Mouse (Mus musculus): ENCODE measurements at regions not wholly inside any gene's neighbourhood (a gene's known extent, or its start where the extent isn't known, plus 50 kb on each side); places are given as distances from the start of the nearest gene placed in this dataset.

GRCm38 (mm10) chr15:40480386-40480785 is 346.2 kb downstream of the 9330182O14Rik start:
- no peak for TF ChIP-seq TCF12 (IDR thresholded peaks at IDR 0.05; ENCODE audit: insufficient read depth, poor library complexity, severe bottlenecking)
- TF ChIP-seq MAX (IDR thresholded peaks at IDR 0.05; ENCODE audit: low read depth): no peak
- no peak for TF ChIP-seq SRF (IDR thresholded peaks at IDR 0.05; ENCODE audit: control insufficient read depth, insufficient read length, low read depth)
- no peak for TF ChIP-seq POLR2AphosphoS2 (IDR thresholded peaks at IDR 0.05; ENCODE audit: insufficient read length, low read depth)
- TF ChIP-seq POLR2A (IDR thresholded peaks at IDR 0.05; ENCODE audit: insufficient read length, low read depth): no peak
- TF ChIP-seq TCF3 (IDR thresholded peaks at IDR 0.05; ENCODE audit: insufficient read length, low read depth): no peak
- no peak for TF ChIP-seq REST (IDR thresholded peaks at IDR 0.05; ENCODE audit: insufficient read depth, insufficient read length)
- no peak for TF ChIP-seq MYOG (IDR thresholded peaks at IDR 0.05; ENCODE audit: control insufficient read depth in 1 of 3, insufficient read depth in 1 of 3, insufficient read length in 2 of 3, low read depth in 2 of 3)
- TF ChIP-seq E2F4 (IDR thresholded peaks at IDR 0.05; ENCODE audit: insufficient read depth): no peak
- TF ChIP-seq CEBPB (IDR thresholded peaks at IDR 0.05; ENCODE audit: insufficient read depth, poor library complexity, severe bottlenecking): no peak
- TF ChIP-seq MYOD1 (IDR thresholded peaks at IDR 0.05; ENCODE audit: control insufficient read depth in 1 of 3, insufficient read length in 2 of 3, low read depth in 2 of 3): no peak
- no peak for TF ChIP-seq USF1 (IDR thresholded peaks at IDR 0.05; ENCODE audit: low read depth)
- no peaks in the 10 kb centered on the region for H3K36me3 ChIP-seq (ENCODE audit: control insufficient read depth, insufficient read depth)
- H3K4me3 ChIP-seq: no peak overlapping the region
- no peaks in the 10 kb centered on the region for H3K79me2 ChIP-seq (ENCODE audit: control insufficient read depth, insufficient read depth)
- no peaks in the 10 kb centered on the region for H3K27me3 ChIP-seq (ENCODE audit: control insufficient read depth, insufficient read depth, insufficient read length)
- no peak overlapping the region for H3K4me2 ChIP-seq (ENCODE audit: low read depth)
- H3ac ChIP-seq (ENCODE audit: control insufficient read depth, insufficient read length): no peak overlapping the region

DNA sequence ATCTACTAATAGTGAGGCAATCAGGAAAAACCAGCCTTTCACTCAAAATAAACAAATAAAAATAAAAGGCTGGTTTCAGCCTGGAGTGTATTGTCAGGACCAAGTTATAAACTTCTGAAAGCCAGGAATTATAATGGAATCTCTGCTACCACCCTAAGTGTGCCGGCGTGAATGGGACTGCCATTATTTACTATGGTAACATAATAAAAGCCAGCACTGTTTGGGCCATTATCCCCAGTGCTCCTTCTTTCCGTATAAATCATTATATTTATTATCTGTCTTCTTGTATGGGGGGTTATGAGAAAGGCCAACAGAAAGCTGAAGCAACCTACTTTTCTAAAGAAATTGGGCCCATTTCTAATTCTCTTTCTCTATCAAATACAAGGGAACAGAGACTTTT is 347.1 kb downstream of the 9330182O14Rik start:
- Histone ChIP-seq H3K4me2 (ENCODE audit: low read depth) (no peak overlapping the region), H3K36me3 (ENCODE audit: control insufficient read depth, insufficient read depth) (no peaks in the 10 kb centered on the region), H3K79me2 (ENCODE audit: control insufficient read depth, insufficient read depth) (no peaks in the 10 kb centered on the region), H3K4me3 (no peak overlapping the region), H3K27me3 (ENCODE audit: control insufficient read depth, insufficient read depth, insufficient read length) (no peaks in the 10 kb centered on the region), H3ac (ENCODE audit: control insufficient read depth, insufficient read length) (no peak overlapping the region)
- no peak for TF ChIP-seq TCF3 (IDR thresholded peaks at IDR 0.05; ENCODE audit: insufficient read length, low read depth)
- TF ChIP-seq MYOG (IDR thresholded peaks at IDR 0.05; ENCODE audit: control insufficient read depth in 1 of 3, insufficient read depth in 1 of 3, insufficient read length in 2 of 3, low read depth in 2 of 3): no peak

DNA sequence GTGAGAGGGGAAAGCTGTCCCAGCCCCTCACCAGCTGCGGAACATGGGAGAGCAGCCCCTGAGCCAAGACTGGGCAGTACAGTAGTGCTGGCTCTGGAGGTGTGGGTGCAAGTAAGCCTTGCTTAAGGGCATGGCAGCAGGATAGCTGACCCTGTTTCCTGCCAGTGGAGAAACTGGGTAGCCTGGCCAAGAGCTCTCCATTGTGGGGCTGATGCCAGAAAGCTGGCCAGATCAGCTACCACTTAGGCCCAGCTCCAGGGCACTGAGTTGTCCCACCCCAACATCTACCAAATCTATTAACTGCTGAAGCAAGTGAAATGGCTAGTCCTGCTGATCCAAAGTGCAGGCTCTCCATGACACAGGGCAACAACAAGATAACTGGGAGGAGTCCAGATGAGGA is 351.8 kb downstream of the 9330182O14Rik start:
- Histone ChIP-seq H3K36me3 (ENCODE audit: control insufficient read depth, insufficient read depth) (no peaks in the 10 kb centered on the region), H3ac (ENCODE audit: control insufficient read depth, insufficient read length) (no peak overlapping the region), H3K4me2 (ENCODE audit: low read depth) (no peak overlapping the region), H3K79me2 (ENCODE audit: control insufficient read depth, insufficient read depth) (no peaks in the 10 kb centered on the region), H3K4me3 (no peak overlapping the region), H3K27me3 (ENCODE audit: control insufficient read depth, insufficient read depth, insufficient read length) (no peaks in the 10 kb centered on the region)
- TF ChIP-seq POLR2A (IDR thresholded peaks at IDR 0.05; ENCODE audit: insufficient read length, low read depth) (no peak), REST (IDR thresholded peaks at IDR 0.05; ENCODE audit: insufficient read depth, insufficient read length) (no peak), MYOD1 (IDR thresholded peaks at IDR 0.05; ENCODE audit: control insufficient read depth in 1 of 3, insufficient read length in 2 of 3, low read depth in 2 of 3) (no peak), TCF3 (IDR thresholded peaks at IDR 0.05; ENCODE audit: insufficient read length, low read depth) (no peak), USF1 (IDR thresholded peaks at IDR 0.05; ENCODE audit: low read depth) (no peak), CEBPB (IDR thresholded peaks at IDR 0.05; ENCODE audit: insufficient read depth, poor library complexity, severe bottlenecking) (no peak), MYOG (IDR thresholded peaks at IDR 0.05; ENCODE audit: control insufficient read depth in 1 of 3, insufficient read depth in 1 of 3, insufficient read length in 2 of 3, low read depth in 2 of 3) (no peak), MAX (IDR thresholded peaks at IDR 0.05; ENCODE audit: low read depth) (no peak), POLR2AphosphoS2 (IDR thresholded peaks at IDR 0.05; ENCODE audit: insufficient read length, low read depth) (no peak), TCF12 (IDR thresholded peaks at IDR 0.05; ENCODE audit: insufficient read depth, poor library complexity, severe bottlenecking) (no peak), E2F4 (IDR thresholded peaks at IDR 0.05; ENCODE audit: insufficient read depth) (no peak), SRF (IDR thresholded peaks at IDR 0.05; ENCODE audit: control insufficient read depth, insufficient read length, low read depth) (no peak)

DNA sequence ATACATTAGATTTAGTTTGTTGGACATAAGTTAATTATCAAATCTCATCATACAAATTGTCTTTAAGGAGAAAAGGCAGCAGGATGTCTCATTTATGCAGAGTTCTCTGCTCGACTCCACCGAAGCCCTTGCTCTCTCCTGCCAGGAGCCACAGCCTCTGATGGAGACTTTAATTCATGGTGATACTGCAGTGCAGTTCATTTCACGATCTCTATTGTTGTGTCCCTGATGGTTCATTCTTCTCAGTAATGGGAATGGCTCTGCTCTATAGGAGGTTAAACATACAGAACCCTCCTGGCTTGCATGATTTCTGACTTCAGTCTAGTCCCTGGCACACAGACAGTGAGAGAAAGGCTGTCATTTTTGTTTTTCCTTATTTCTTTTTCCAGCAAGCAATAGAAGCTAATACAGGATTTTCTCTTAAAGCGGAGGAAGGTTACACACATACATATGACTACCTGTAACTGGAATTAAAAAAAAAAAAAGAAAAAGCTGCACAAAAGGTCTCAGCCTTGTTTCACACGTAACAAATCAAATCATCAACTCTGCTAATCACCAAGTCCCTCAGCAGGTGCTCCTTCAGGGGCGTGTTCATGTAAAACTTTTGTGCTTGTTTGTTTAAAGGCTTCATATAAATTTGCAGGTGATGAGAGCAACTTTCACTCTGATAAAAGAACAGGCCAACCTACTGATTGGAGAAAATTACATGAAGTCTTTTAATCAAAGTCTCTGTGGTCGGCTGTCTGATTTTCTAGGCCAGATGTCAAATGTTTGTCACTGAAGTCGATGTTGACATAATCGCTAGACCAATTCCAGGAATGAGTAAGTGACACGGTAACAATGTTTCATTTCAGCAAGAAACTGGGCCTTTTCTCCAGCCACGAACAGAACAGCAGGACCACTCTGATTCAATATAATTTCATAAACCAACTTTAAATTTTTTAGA is 367.3 kb downstream of the 9330182O14Rik start:
- Histone ChIP-seq H3K36me3 (ENCODE audit: control insufficient read depth, insufficient read depth) (no peaks in the 10 kb centered on the region), H3ac (ENCODE audit: control insufficient read depth, insufficient read length) (no peak overlapping the region), H3K4me3 (no peak overlapping the region), H3K79me2 (ENCODE audit: control insufficient read depth, insufficient read depth) (no peaks in the 10 kb centered on the region), H3K27me3 (ENCODE audit: control insufficient read depth, insufficient read depth, insufficient read length) (no peaks in the 10 kb centered on the region), H3K4me2 (ENCODE audit: low read depth) (no peak overlapping the region)
- TF ChIP-seq USF1 (IDR thresholded peaks at IDR 0.05; ENCODE audit: low read depth): no peak
- no peak for TF ChIP-seq MYOD1 (IDR thresholded peaks at IDR 0.05; ENCODE audit: control insufficient read depth in 1 of 3, insufficient read length in 2 of 3, low read depth in 2 of 3)
- no peak for TF ChIP-seq TCF12 (IDR thresholded peaks at IDR 0.05; ENCODE audit: insufficient read depth, poor library complexity, severe bottlenecking)
- TF ChIP-seq TCF3 (IDR thresholded peaks at IDR 0.05; ENCODE audit: insufficient read length, low read depth): no peak
- no peak for TF ChIP-seq CEBPB (IDR thresholded peaks at IDR 0.05; ENCODE audit: insufficient read depth, poor library complexity, severe bottlenecking)

- Histone ChIP-seq H3K79me2 (ENCODE audit: control insufficient read depth, insufficient read depth) (no peaks in the 10 kb centered on the region), H3K27me3 (ENCODE audit: control insufficient read depth, insufficient read depth, insufficient read length) (no peaks in the 10 kb centered on the region), H3K4me2 (ENCODE audit: low read depth) (no peak overlapping the region), H3K36me3 (ENCODE audit: control insufficient read depth, insufficient read depth) (no peaks in the 10 kb centered on the region), H3ac (ENCODE audit: control insufficient read depth, insufficient read length) (no peak overlapping the region), H3K4me3 (no peak overlapping the region)
- TF ChIP-seq REST (IDR thresholded peaks at IDR 0.05; ENCODE audit: insufficient read depth, insufficient read length) (no peak), TCF12 (IDR thresholded peaks at IDR 0.05; ENCODE audit: insufficient read depth, poor library complexity, severe bottlenecking) (no peak), MYOG (IDR thresholded peaks at IDR 0.05; ENCODE audit: control insufficient read depth in 1 of 3, insufficient read depth in 1 of 3, insufficient read length in 2 of 3, low read depth in 2 of 3) (no peak), USF1 (IDR thresholded peaks at IDR 0.05; ENCODE audit: low read depth) (no peak), E2F4 (IDR thresholded peaks at IDR 0.05; ENCODE audit: insufficient read depth) (no peak), POLR2A (IDR thresholded peaks at IDR 0.05; ENCODE audit: insufficient read length, low read depth) (no peak), MAX (IDR thresholded peaks at IDR 0.05; ENCODE audit: low read depth) (no peak), CEBPB (IDR thresholded peaks at IDR 0.05; ENCODE audit: insufficient read depth, poor library complexity, severe bottlenecking) (no peak), POLR2AphosphoS2 (IDR thresholded peaks at IDR 0.05; ENCODE audit: insufficient read length, low read depth) (no peak), SRF (IDR thresholded peaks at IDR 0.05; ENCODE audit: control insufficient read depth, insufficient read length, low read depth) (no peak), MYOD1 (IDR thresholded peaks at IDR 0.05; ENCODE audit: control insufficient read depth in 1 of 3, insufficient read length in 2 of 3, low read depth in 2 of 3) (no peak)
These were observed 376.7 kb downstream of the 9330182O14Rik start for GRCm38 (mm10) chr15:40510826-40511225.
